Mouse (Mus musculus) thymus, adult 2 months (tissue): ENCODE results near the gene Serpini1.

Source experiments
- CTCF ChIP-seq: fragments of 200-500 bp; IDR thresholded peaks from 2 replicates; pipeline ENCODE4 v1.5.1; 2012; ENCODE audit warnings: mild to moderate bottlenecking, control low read depth, low read length, moderate library complexity, borderline replicate concordance; ENCODE audit not compliant: control insufficient read depth, poor library complexity, insufficient read depth; ENCODE audit errors: extremely low read depth
- POLR2A ChIP-seq: fragments of 200-500 bp; IDR thresholded peaks from 2 replicates; pipeline ENCODE4 v1.6.1; 2012; ENCODE audit warnings: mild to moderate bottlenecking, low read length, control low read depth, moderate library complexity; ENCODE audit not compliant: control insufficient read depth, poor library complexity, insufficient read depth; ENCODE audit errors: extremely low read depth

- no peak for TF ChIP-seq POLR2A
- no peak for TF ChIP-seq CTCF
These were observed 73.8 kb downstream of the Serpini1 start for GRCm38 (mm10) chr3:75630988-75631615.
